Mouse (Mus musculus) intestine, postnatal 0 days (tissue): ENCODE results near the gene Traf3. TPM values are rescaled to one million over a fixed set of nuclear protein-coding genes. Genes with fewer than 3 reads are reported as not detected.

Source experiments
- ATAC-seq: fragments of 200-750 bp; cut with Nextera tagmentation; 2 replicates; pipeline ENCODE4 v1.8.0; 2017; ENCODE audit warnings: mild to moderate bottlenecking, moderate TSS enrichment, moderate library complexity
- H3K27ac ChIP-seq: fragments of 300-500 bp; sonication (generic); 2 replicates; pipeline ENCODE4 v1.5.1; 2014; ENCODE audit warnings: mild to moderate bottlenecking, low read depth, low read length, moderate library complexity
- H3K27me3 ChIP-seq: fragments of 300-500 bp; sonication (generic); replicated peaks from 2 replicates; pipeline ENCODE4 v1.6.1; 2014; ENCODE audit warnings: low read length, mixed read lengths; ENCODE audit not compliant: control insufficient read depth, insufficient read depth
- H3K36me3 ChIP-seq: fragments of 300-500 bp; sonication (generic); 2 replicates; pipeline ENCODE4 v1.6.1; 2014; ENCODE audit warnings: mild to moderate bottlenecking, moderate library complexity; ENCODE audit not compliant: control insufficient read depth, insufficient read depth
- H3K4me1 ChIP-seq: fragments of 300-500 bp; sonication (generic); replicated peaks from 2 replicates; pipeline ENCODE4 v1.6.1; 2014; ENCODE audit warnings: antibody characterized with exemption, low read length, mixed read lengths; ENCODE audit not compliant: control insufficient read depth, insufficient read depth
- H3K4me2 ChIP-seq: fragments of 300-500 bp; sonication (generic); replicated peaks from 2 replicates; pipeline ENCODE4 v1.6.1; 2014; ENCODE audit warnings: low read depth, mild to moderate bottlenecking, moderate library complexity
- H3K4me3 ChIP-seq: fragments of 300-500 bp; sonication (generic); 2 replicates; pipeline ENCODE4 v1.5.1; 2014; ENCODE audit warnings: low read depth, low read length
- H3K9ac ChIP-seq: fragments of 300-500 bp; sonication (generic); 2 replicates; pipeline ENCODE4 v1.6.1; 2014; ENCODE audit warnings: mild to moderate bottlenecking, low read depth, low read length
- H3K9me3 ChIP-seq: fragments of 300-500 bp; sonication (generic); 2 replicates; pipeline ENCODE4 v1.6.1; 2016; ENCODE audit warnings: mixed run types; ENCODE audit not compliant: control insufficient read depth
- CTCF ChIP-seq: sonication (generic); IDR thresholded peaks from 2 replicates; pipeline ENCODE4 v1.5.1; 2016; ENCODE audit warnings: low read depth, mild to moderate bottlenecking, control low read depth, antibody characterized with exemption, moderate library complexity
- WGBS: fragments of 180-500 bp; shearing (Covaris S2); extraction: QIAGEN DNeasy Blood & Tissue Kit; methylation state at CpG from one replicate; pipeline ENCODE4 v1.1.7; 2014; 5-methylcytosine and 5-hydroxymethylcytosine counted together
- polyA plus RNA-seq: library from polyadenylated mRNA; unstranded; fragments of >200 nt; fragmentation: Nextera tagmentation; extraction: Ambion mirVana; gene quantifications from 2 replicates; pipeline ENCODE4 v1.2.1, GENCODE M21; 2015

The Traf3 gene
- polyA plus RNA-seq: 3.4 and 4.0 TPM in 2 replicates

- H3K9ac ChIP-seq: peak within 1 kb of the TSS; percentile 85
- no peaks in the 10 kb centered on the region for H3K36me3 ChIP-seq
- ATAC-seq: peak; percentile 76
- H3K9me3 ChIP-seq: no peaks in the 10 kb centered on the region
- H3K4me1 ChIP-seq: 0 out of 2 replicates have a peak, but pooled peaks cover 4% of the 10 kb centered on the region
- H3K27ac ChIP-seq: peak within 1 kb of the TSS; percentile 74
- 6% methylated on average over 53 of the region's 105 CpGs for WGBS
- H3K27me3 ChIP-seq: no peaks in the 10 kb centered on the region
- TF ChIP-seq CTCF: no peak
- H3K4me2 ChIP-seq: peak within 1 kb of the TSS; percentile 90
- peak within 1 kb of the TSS; percentile 78 for H3K4me3 ChIP-seq
These were observed at the start of gene Traf3 for GRCm38 (mm10) chr12:111165831-111166591. Traf3 (plus strand) TSS chr12:111166370.

GRCm38 (mm10) chr12:111119506-111120085 lies 46.6 kb upstream of the Traf3 start:
- Histone ChIP-seq H3K4me3 (no peak overlapping the region), H3K4me1 (no peaks in the 10 kb centered on the region), H3K4me2 (no peak overlapping the region), H3K9me3 (no peaks in the 10 kb centered on the region), H3K27me3 (no peaks in the 10 kb centered on the region), H3K9ac (no peak overlapping the region), H3K27ac (no peak overlapping the region), H3K36me3 (peaks cover 29% of the 10 kb centered on the region)
- no peak for TF ChIP-seq CTCF
- no peak for ATAC-seq
- 95% methylated on average over 5 of the region's 5 CpGs for WGBS

- Histone ChIP-seq H3K9me3 (no peaks in the 10 kb centered on the region), H3K4me2 (no peak overlapping the region), H3K9ac (no peak overlapping the region), H3K4me3 (no peak overlapping the region), H3K27me3 (no peaks in the 10 kb centered on the region), H3K27ac (no peak overlapping the region), H3K36me3 (peaks cover 25% of the 10 kb centered on the region), H3K4me1 (no peaks in the 10 kb centered on the region)
- 90% methylated on average over 9 of the region's 9 CpGs for WGBS
- TF ChIP-seq CTCF: no peak
- ATAC-seq: no peak
These were observed 45.1 kb upstream of the Traf3 start for GRCm38 (mm10) chr12:111120976-111121645.

GRCm38 (mm10) chr12:111122332-111122852 lies 43.8 kb upstream of the Traf3 start:
- no peaks in the 10 kb centered on the region for H3K9me3 ChIP-seq
- no peaks in the 10 kb centered on the region for H3K27me3 ChIP-seq
- peaks cover 15% of the 10 kb centered on the region for H3K36me3 ChIP-seq
- no peak for ATAC-seq
- H3K9ac ChIP-seq: no peak overlapping the region
- no peak overlapping the region for H3K27ac ChIP-seq
- H3K4me1 ChIP-seq: no peaks in the 10 kb centered on the region
- TF ChIP-seq CTCF: peak; percentile 77
- no peak overlapping the region for H3K4me3 ChIP-seq
- H3K4me2 ChIP-seq: no peak overlapping the region

- Histone ChIP-seq H3K4me2 (no peak overlapping the region), H3K9ac (no peak overlapping the region), H3K27ac (no peak overlapping the region), H3K4me1 (no peaks in the 10 kb centered on the region), H3K27me3 (no peaks in the 10 kb centered on the region), H3K36me3 (no peaks in the 10 kb centered on the region; the same call in 1 of the 2 replicates), H3K4me3 (no peak overlapping the region), H3K9me3 (no peaks in the 10 kb centered on the region)
- 56% methylated on average over 14 of the region's 14 CpGs for WGBS
- no peak for ATAC-seq
- no peak for TF ChIP-seq CTCF
These were observed 41.4 kb upstream of the Traf3 start for GRCm38 (mm10) chr12:111124601-111125260.

GRCm38 (mm10) chr12:111125666-111126065 lies 40.5 kb upstream of the Traf3 start:
- Histone ChIP-seq H3K9ac (no peak overlapping the region), H3K36me3 (no peaks in the 10 kb centered on the region), H3K27ac (no peak overlapping the region), H3K4me2 (no peak overlapping the region), H3K27me3 (no peaks in the 10 kb centered on the region), H3K4me3 (no peak overlapping the region), H3K4me1 (no peaks in the 10 kb centered on the region), H3K9me3 (no peaks in the 10 kb centered on the region)
- 78% methylated on average over 6 of the region's 6 CpGs for WGBS
- ATAC-seq: no peak
- no peak for TF ChIP-seq CTCF
